ENCODE assay signal across 9 mouse cellular contexts in the genomic region with DNA sequence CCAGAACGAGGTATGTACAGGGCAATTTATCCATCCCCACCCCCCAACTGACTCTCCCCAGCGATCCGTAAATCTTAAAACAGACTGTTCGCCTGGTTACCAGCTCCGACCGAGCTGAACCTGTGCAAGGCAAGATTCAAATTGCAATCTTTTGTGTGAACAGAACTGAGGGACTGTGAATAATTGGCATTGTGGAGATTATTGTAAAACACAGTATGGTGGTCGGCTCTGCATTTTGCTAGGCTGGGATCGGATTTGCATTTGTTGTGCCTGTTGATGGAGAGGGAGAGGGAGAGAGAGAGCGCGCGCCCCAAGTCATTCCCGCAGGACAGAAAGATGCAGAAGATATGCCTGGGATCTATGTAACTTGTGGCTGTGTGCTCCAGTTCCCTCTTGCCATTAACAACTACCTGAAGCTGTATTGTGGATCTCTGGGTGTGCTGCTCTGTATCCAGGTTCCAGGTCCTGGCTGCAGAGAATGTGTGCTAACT.
DNase-seq lines count a peak whose midpoint lies in the region; ATAC-seq and TF ChIP-seq lines count a peak whose summit lies in the region.
"Had no signal": no experiment of that assay in that cellular context is flagged by ENCODE, and none has a peak within 500 bp of the region (broad histone marks: within the 10 kb centered on the region; RNA-seq: fewer than 3 reads in every experiment).

No protein-coding gene starts in this region.

- H3K27me3 ChIP-seq in embryonic facial prominence, embryonic 12.5 days, result no peaks in the 10 kb centered on the region
- H3K27me3 ChIP-seq in limb, embryonic 10.5 days (ENCODE audit: low read depth, poor library complexity, severe bottlenecking), result no peaks in the 10 kb centered on the region

- no peaks in the 10 kb centered on the region for H3K9me3 ChIP-seq in embryonic facial prominence, embryonic 12.5 days
- no peaks in the 10 kb centered on the region for H3K9me3 ChIP-seq in limb, embryonic 10.5 days (replicated peaks)

- TF ChIP-seq CTCF in lung, adult 2 months (IDR thresholded peaks at IDR 0.05; ENCODE audit: insufficient read depth, low read length), result no peak

- WGBS in embryonic facial prominence, embryonic 12.5 days, result 26% methylated on average over 12 of the region's 12 CpGs
- 54% methylated on average over 12 of the region's 12 CpGs for WGBS in limb, embryonic 10.5 days
- 64% methylated on average over 12 of the region's 12 CpGs for WGBS in lung, adult 2 months

- peaks cover 15% of the 10 kb centered on the region for H3K4me1 ChIP-seq in embryonic facial prominence, embryonic 12.5 days
- H3K4me1 ChIP-seq in limb, embryonic 10.5 days, result peaks cover 24% of the 10 kb centered on the region
- no peaks in the 10 kb centered on the region for H3K4me1 ChIP-seq in lung, adult 2 months (ENCODE audit: control insufficient read depth, insufficient read depth, low read length)

- peak overlapping the region; percentile 36 for H3K4me2 ChIP-seq in embryonic facial prominence, embryonic 12.5 days (replicated peaks)

- H3K36me3 ChIP-seq in embryonic facial prominence, embryonic 12.5 days, result no peaks in the 10 kb centered on the region
- no peaks in the 10 kb centered on the region for H3K36me3 ChIP-seq in limb, embryonic 10.5 days

- ATAC-seq in embryonic facial prominence, embryonic 12.5 days (ENCODE audit: insufficient number of reproducible peaks, insufficient read depth, low FRiP score, low TSS enrichment), result peak; percentile 52; the same call in 1 of the 2 replicates

- peak overlapping the region; percentile 17; the same call in 1 of the 2 replicates for H3K4me3 ChIP-seq in embryonic facial prominence, embryonic 12.5 days
- peak overlapping the region; percentile 9; the same call in 1 of the 2 replicates for H3K4me3 ChIP-seq in limb, embryonic 10.5 days
- H3K4me3 ChIP-seq in lung, adult 2 months (replicated peaks; ENCODE audit: extremely low read depth, low read depth, low read length), result no peak overlapping the region

- peak overlapping the region; percentile 37; the same call in 1 of the 2 replicates for H3K27ac ChIP-seq in embryonic facial prominence, embryonic 12.5 days
- peak overlapping the region; percentile 72 for H3K27ac ChIP-seq in limb, embryonic 10.5 days

- no peak overlapping the region for H3K9ac ChIP-seq in embryonic facial prominence, embryonic 12.5 days

- DNase-seq in right cerebral cortex, adult 2 months (ENCODE audit: low spot score in 2 of 2), result peak; percentile 23 to 44
- DNase-seq in right cerebral cortex, postnatal 36 days (ENCODE audit: low spot score in 2 of 2), result no peak
- DNase-seq in limb, embryonic 10.5 days (ENCODE audit: low spot score), result no peak
- DNase-seq in retina, embryonic 14.5 days (ENCODE audit: low spot score), result peak; percentile 39
- DNase-seq in c-Kit-positive CD71-positive TER-119-positive erythroid progenitor cells, embryonic 14.5 days (ENCODE audit: low spot score), result no peak
- no peak for DNase-seq in lung, adult 2 months
- no peak for DNase-seq in kidney, postnatal 14 days
- DNase-seq: heart, postnatal 10 days had no signal

- TF ChIP-seq POLR2A in lung, adult 2 months (IDR thresholded peaks at IDR 0.05; ENCODE audit: borderline replicate concordance, extremely low read depth, low read depth, low read length), result no peak

Comparison
In these comparisons a context has a peak if more than half of its experiments do, and no peak if none do; other contexts are left out.
1. DNase-seq: peak in right cerebral cortex, adult 2 months (2 of 2) and retina, embryonic 14.5 days (single experiment); none in right cerebral cortex, postnatal 36 days (0 of 2), limb, embryonic 10.5 days (single experiment), c-Kit-positive CD71-positive TER-119-positive erythroid progenitor cells, embryonic 14.5 days (single experiment), lung, adult 2 months (single experiment) and kidney, postnatal 14 days (single experiment).